Mouse (Mus musculus) E14TG2a.4 (cell line): ENCODE measurements at regions not wholly inside any gene's neighbourhood (a gene's known extent, or its start where the extent isn't known, plus 50 kb on each side); places are given as distances from the start of the nearest gene placed in this dataset.

Source experiments
- CTCF ChIP-seq: conservative IDR thresholded peaks from 2 replicates; pipeline ENCODE4 v1.5.1; 2014; ENCODE audit warnings: low read length
- POU5F1 ChIP-seq: IDR thresholded peaks from 2 replicates; pipeline ENCODE4 v1.6.1; 2014; ENCODE audit warnings: low read length, borderline replicate concordance

- TF ChIP-seq CTCF (no peak), POU5F1 (no peak)
These were observed 108.8 kb upstream of the Gdf10 start for GRCm38 (mm10) chr14:33814599-33814998.
